Mouse (Mus musculus) heart, postnatal 0 days (tissue): ENCODE results near the gene Anks1b.

Experiments used
- CTCF ChIP-seq: IDR thresholded peaks from 2 replicates; pipeline ENCODE4 v1.5.1; 2016; ENCODE audit warnings: antibody characterized with exemption, control low read depth, low read depth
- EP300 ChIP-seq: IDR thresholded peaks from 2 replicates; pipeline ENCODE4 v1.6.1; 2016; ENCODE audit warnings: antibody characterized with exemption, low read depth

DNA sequence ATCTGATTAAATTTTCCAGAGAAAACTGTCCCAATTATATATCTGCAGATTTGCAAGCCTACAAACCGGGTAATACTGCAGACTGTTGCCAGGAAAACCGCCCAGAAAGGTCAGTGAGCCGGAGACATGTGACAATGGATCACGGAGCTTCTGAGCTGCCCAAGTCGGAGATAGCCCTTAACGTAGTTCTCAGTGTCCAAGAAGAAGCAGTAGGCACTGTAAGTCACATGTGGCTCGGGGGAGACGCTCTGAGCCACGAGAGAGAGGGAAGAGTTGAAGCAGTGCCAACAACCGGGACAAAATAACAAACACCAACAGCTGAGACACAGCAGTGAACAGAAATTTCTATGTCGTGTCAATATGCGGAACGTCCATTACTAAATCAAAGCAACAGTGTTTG is 1128.1 kb downstream of the Anks1b start:
- TF ChIP-seq CTCF, result no peak
- TF ChIP-seq EP300, result no peak
